ENCODE assay signal across 8 mouse cellular contexts in genomic region chr11:115974309-115975082, GRCm38 (mm10). TPM values are rescaled to one million over a fixed set of nuclear protein-coding genes. Genes with fewer than 3 reads are reported as not detected.
DNase-seq lines count a peak whose midpoint lies in the region; ATAC-seq and TF ChIP-seq lines count a peak whose summit lies in the region.

Gene Itgb4, plus strand, starts transcription at chr11:115974709.

- TF ChIP-seq RAD21 in MEL (IDR thresholded peaks at IDR 0.05; ENCODE audit: low read depth, low read length) = no peak

- no peaks in the 10 kb centered on the region for H3K79me2 ChIP-seq in MEL (ENCODE audit: control insufficient read depth, insufficient read depth, low read length, poor library complexity)

- TF ChIP-seq CTCF in MEL (IDR thresholded peaks at IDR 0.05 in 2 of 3, conservative IDR thresholded peaks at IDR 0.05 in 1 of 3; ENCODE audit: control insufficient read depth in 1 of 3, insufficient read depth in 1 of 3, low read depth in 2 of 3, low read length in 3 of 3, poor library complexity in 1 of 3, severe bottlenecking in 1 of 3) = no peak

- H3K36me3 ChIP-seq in MEL (ENCODE audit: control insufficient read depth in 1 of 2, insufficient read depth in 2 of 2, low read length in 2 of 2) = no peaks in the 10 kb centered on the region
- H3K36me3 ChIP-seq in lung, embryonic 16.5 days (ENCODE audit: control insufficient read depth, insufficient read depth, low read length) = no peaks in the 10 kb centered on the region

- no peak within 1 kb of the TSS for H3K27ac ChIP-seq in MEL (ENCODE audit: control insufficient read depth, low read depth, low read length)
- H3K27ac ChIP-seq in lung, embryonic 16.5 days (ENCODE audit: low read length) = no peak within 1 kb of the TSS

- WGBS in lung, embryonic 16.5 days = 7% methylated on average over 48 of the region's 58 CpGs

- no peak within 1 kb of the TSS for H3K4me3 ChIP-seq in MEL (ENCODE audit: control insufficient read depth in 1 of 2, insufficient read depth in 1 of 2, low read depth in 2 of 2, low read length in 2 of 2)
- H3K4me3 ChIP-seq in lung, embryonic 16.5 days (ENCODE audit: low read length) = peak within 1 kb of the TSS; percentile 51

- H3K9me3 ChIP-seq in MEL (replicated peaks; ENCODE audit: insufficient read depth, low read length) = no peaks in the 10 kb centered on the region
- no peaks in the 10 kb centered on the region for H3K9me3 ChIP-seq in lung, embryonic 16.5 days (ENCODE audit: control insufficient read depth, low read length)

- H3K4me2 ChIP-seq in lung, embryonic 16.5 days (ENCODE audit: low read depth, low read length) = peak within 1 kb of the TSS; percentile 70

- TF ChIP-seq EP300 in MEL (IDR thresholded peaks at IDR 0.05; ENCODE audit: low read depth in 1 of 2, low read length in 2 of 2) = no peak

- no peaks in the 10 kb centered on the region for H3K27me3 ChIP-seq in MEL (ENCODE audit: control insufficient read depth in 1 of 2, insufficient read depth in 2 of 2, low read length in 2 of 2)
- peaks cover 46% of the 10 kb centered on the region for H3K27me3 ChIP-seq in lung, embryonic 16.5 days (ENCODE audit: control insufficient read depth, insufficient read depth, low read depth, low read length)

- ATAC-seq in granulocyte monocyte progenitor cell, adult 5-6 weeks (replicated peaks; ENCODE audit: poor library complexity, severe bottlenecking) = peak; percentile 65
- ATAC-seq in lung, embryonic 16.5 days (ENCODE audit: low read depth) = peak; percentile 83

- no peak for TF ChIP-seq POLR2A in MEL (IDR thresholded peaks at IDR 0.05; ENCODE audit: control insufficient read depth in 1 of 2, insufficient read depth in 1 of 2, low read depth in 1 of 2, low read length in 2 of 2, poor library complexity in 1 of 2)

- H3K4me1 ChIP-seq in MEL (ENCODE audit: control insufficient read depth in 1 of 2, insufficient read depth in 2 of 2, low read length in 2 of 2) = peaks cover 0 to under 1% of the 10 kb centered on the region in 2 experiments; a peak in 3 of 4 replicates
- H3K4me1 ChIP-seq in lung, embryonic 16.5 days (replicated peaks; ENCODE audit: control insufficient read depth, insufficient read depth, low read length) = peaks cover 17% of the 10 kb centered on the region

- peak; percentile 35 to 44 for DNase-seq in cerebellum, adult 18-20 months
- no peak for DNase-seq in cerebellum, adult 9-11 months
- no peak for DNase-seq in MEL (ENCODE audit: low read depth, low spot score)
- DNase-seq in kidney, adult 9 months = peak; percentile 50
- DNase-seq in spleen, postnatal 14 days (ENCODE audit: low spot score in 2 of 2) = peak; percentile 17 to 25
- no peak for DNase-seq in layer of hippocampus, postnatal 36 days

- no peak within 1 kb of the TSS for H3K9ac ChIP-seq in MEL (ENCODE audit: control insufficient read depth, low read depth, low read length, poor library complexity, severe bottlenecking)
- H3K9ac ChIP-seq in lung, embryonic 16.5 days (ENCODE audit: low read length) = peak within 1 kb of the TSS; percentile 58

TF ChIP-seq in MEL, 35 proteins besides CTCF, POLR2A, EP300 and RAD21:
- TF ChIP-seq USF1 (IDR thresholded peaks at IDR 0.05; ENCODE audit: low read depth, low read length) (peak; percentile 35; the same call in 1 of the 2 replicates), SMC3 (IDR thresholded peaks at IDR 0.05; ENCODE audit: low read depth, low read length) (no peak), E2F4 (IDR thresholded peaks at IDR 0.05; ENCODE audit: borderline replicate concordance, low read depth, low read length) (no peak)

RNA-seq across cellular contexts. Expression of gene Itgb4, which starts in this region (rescaled TPM):
- 0.39 and 0.69 TPM in 2 replicates for total RNA-seq in MEL (2012; rRNA removed)
- polyA plus RNA-seq in MEL (2012; ENCODE audit: insufficient read depth in 1 of 2, insufficient read length in 2 of 2, low read depth in 1 of 2, low replicate concordance in 2 of 2, missing spikeins in 1 of 2) = under 1 TPM in 1 of 2 experiments, not detected in 1; 0.85 TPM
- not detected in 2 replicates for total RNA-seq in granulocyte monocyte progenitor cell, adult 5-6 weeks (2014; fragmentation: Nextera tagmentation)
- total RNA-seq in granulocyte monocyte progenitor cell, adult 5-6 weeks (2017) = not detected in 2 replicates
- 3.4 and 3.8 TPM in 2 replicates for polyA plus RNA-seq in lung, embryonic 16.5 days (2015; fragmentation: Nextera tagmentation; extraction: Ambion mirVana)
- total RNA-seq in layer of hippocampus, postnatal 36 days (2021) = 1 to 10 TPM; 8.2 to 9.7 TPM

Comparison
In these comparisons a context has a peak if more than half of its experiments do, and no peak if none do; other contexts are left out.
1. DNase-seq: peak in cerebellum, adult 18-20 months (2 of 2), kidney, adult 9 months (single experiment) and spleen, postnatal 14 days (2 of 2); none in cerebellum, adult 9-11 months (single experiment), MEL (single experiment) and layer of hippocampus, postnatal 36 days (0 of 2).
2. Peak in ATAC-seq in granulocyte monocyte progenitor cell, adult 5-6 weeks; RNA of the gene not detected or under 1 TPM.